Mouse (Mus musculus): Measurements from ENCODE around the gene Cd209a.
"Not testable (repeated sequence)": the region's sequence is repeated elsewhere in the genome, so short reads cannot be mapped to it uniquely, and the experiment has no call there.

Cd209a gene

DNA sequence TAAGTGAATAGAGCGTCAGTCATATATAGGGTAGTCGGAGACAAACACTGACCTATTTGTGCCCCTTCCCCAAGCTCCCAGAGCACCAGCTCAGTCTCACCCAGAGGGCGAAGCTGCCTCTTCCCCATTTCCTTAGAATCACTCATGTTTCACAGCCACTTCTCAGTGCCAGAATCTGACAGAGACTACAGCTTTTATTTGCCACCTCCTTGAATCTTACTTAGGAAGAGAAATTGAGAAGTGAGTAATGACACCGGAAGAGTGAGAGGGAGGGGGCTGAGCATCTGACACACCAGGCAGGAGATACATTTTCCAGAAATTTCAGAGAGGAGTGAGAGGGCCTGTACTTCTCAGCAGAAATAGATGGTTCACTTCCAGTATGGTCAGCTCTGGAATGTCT, at the start of gene Cd209a:
Gene Cd209a, minus strand, starts transcription at position 224 of the 400 bp plus-strand sequence.
- peak; percentile 85 for DNase-seq

DNA sequence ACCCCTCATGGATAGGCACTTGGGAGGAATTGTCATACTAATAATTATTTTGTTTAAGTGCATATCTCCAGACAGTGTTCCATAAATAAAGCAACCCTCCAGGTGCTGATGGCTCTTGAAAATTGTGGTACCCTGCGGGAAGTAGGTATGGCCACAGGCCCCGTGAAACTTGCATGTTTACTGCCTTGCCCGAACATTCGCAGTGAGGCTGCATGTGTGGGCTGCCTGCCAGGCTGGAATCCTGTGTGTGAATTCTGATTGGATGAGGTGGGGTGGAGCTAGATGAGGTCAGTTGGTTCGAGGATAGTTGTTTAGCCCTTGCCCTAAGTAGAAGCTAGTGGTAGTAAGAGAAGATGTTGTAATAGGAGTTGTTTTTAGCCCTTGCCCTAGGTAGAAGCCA, 19.9 kb upstream of the Cd209a start:
- not testable (repeated sequence) for DNase-seq

DNA sequence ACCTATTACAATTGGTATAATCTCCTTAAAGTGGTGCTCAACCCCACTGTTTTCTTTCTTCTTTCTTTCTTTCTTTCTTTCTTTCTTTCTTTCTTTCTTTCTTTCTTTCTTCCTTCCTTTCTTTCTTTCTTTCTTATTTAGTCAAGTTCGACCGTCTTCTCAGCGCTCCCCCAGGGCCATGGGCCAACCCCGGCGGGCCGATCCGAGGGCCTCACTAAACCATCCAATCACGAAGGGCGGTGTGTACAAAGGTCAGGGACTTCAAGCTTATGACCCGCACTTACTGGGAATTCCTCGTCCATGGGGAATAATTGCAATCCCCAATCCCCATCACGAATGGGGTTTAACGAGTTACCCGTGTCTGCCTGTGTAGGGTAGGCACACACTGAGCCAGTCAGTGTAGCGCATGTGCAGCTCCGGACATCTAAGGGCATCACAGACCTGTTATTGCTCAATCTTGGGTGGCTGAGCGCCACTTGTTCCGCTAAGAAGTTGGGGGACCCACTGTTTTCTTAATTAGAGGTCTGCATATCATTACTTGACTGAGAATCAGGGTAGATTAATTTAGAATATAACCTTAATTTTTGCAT, 5.6 kb upstream of the Cd209a start:
- DNase-seq: no peak

DNA sequence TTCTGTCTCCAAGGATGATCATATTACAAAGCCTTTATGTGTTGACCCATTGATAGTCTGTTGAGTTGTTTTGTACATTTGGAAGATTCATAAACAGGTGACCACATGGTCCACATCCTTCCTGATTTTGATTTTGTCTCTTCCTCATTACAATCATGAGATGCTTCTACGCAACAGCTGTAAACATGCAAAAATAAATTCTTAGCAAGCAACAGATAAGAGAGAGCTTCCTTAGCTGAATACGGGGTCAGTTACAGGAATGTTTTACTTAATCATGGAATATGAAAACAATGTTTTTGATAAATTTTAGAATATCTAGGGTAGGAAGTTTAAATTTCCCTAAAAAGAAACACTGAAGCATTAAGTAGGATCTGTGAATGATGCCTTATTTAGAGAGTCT, 11.8 kb downstream of the Cd209a start:
- no peak for DNase-seq

DNA sequence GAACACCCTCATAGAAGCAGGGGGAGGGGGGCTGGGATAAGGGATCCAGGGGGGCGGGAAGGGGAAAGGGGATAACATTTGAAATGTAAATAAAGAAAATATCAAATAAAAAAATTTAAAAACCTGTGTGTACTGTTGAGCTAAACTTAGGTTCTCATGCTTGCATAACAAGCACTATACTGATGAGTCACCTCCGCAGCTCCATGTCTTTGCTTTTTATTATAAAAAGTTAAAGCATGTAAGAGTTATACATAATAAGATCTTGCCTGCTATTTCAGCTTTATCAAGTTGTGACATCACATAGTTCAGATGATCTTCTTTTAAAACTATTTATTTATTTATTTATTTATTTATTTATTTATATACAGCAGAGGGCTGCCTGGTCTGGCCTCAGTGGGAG, 13.2 kb downstream of the Cd209a start:
- DNase-seq: no peak

DNA sequence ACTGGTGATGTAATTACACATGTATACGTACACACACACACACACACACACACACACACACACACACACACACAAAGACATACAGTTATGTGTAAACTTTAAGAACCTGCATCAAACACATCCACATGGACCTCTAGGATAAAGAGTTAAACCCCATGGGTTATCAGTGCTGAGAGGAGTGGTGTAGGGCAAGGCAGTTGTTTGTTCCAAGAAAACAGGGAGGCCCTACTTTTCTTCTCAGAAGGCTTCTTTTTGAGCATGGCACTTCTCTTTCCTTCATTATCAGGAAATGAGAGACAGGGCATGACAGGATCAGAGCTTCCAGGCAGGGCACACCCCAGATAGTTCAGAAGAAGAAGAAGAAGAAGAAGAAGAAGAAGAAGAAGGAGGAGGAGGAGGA, 14.7 kb downstream of the Cd209a start:
- peak; percentile 55 for DNase-seq

DNA sequence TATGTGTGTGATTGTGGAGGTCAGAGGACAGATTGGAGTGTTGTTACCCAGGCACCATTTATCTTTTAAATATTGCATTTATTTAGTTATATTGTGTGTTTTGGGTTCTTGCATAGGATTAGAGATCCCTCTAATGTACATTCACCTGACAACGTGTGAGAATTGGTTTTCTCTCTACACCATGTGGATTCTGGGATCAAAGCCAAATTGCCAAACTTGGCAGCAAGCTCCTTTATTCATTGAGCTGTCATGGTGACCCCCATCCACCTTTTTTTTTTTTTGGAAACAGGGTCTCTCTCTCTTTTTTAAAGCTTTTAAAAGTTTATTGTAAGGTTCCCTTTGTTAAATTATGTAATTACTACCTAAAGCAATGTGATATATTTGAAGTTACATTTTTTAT, 27.7 kb downstream of the Cd209a start:
- DNase-seq: peak; percentile 29

DNA sequence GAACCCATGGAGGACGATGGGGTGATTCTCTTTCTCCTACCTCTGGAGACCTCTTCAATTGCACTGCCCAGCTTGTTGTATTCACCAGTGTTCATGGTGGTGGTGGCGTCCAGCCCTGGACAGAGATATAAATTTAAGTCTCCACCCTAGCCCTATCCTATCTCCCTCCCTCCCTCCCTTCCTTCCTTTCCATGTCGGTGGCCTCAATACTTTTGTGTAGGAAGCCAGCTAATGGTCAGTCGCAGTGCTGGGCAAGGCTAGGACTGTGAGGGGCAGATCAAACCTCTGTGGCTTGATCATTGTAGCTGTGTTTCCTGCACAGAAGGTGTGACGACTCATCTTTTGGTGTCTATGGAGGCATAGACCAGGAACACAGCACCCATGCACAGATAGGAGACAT, 28.2 kb downstream of the Cd209a start, which contains the start of gene Clec4g:
Gene Clec4g, minus strand, starts transcription at position 101 of the 400 bp plus-strand sequence.
- DNase-seq: peak; percentile 17

DNA sequence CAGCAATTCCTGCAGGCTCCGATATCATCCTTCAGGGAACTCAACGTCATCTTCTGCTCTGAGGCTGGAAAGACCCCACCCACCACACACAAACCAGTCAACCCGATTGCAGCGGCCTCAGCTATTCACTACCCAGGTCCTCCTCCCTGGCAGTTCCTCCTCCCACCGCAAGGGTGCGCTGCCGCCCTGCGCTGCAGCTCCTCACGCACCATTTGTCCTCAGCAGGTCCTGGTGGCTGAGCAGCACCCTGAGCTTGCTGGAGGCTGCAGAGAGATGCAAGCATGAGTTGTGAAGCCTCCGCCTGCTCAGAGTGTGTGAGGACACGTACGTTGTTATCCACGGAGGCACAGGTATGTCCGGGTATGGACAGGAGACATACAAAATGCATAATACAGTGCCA, 30.2 kb downstream of the Cd209a start:
- peak; percentile 97 for DNase-seq

DNA sequence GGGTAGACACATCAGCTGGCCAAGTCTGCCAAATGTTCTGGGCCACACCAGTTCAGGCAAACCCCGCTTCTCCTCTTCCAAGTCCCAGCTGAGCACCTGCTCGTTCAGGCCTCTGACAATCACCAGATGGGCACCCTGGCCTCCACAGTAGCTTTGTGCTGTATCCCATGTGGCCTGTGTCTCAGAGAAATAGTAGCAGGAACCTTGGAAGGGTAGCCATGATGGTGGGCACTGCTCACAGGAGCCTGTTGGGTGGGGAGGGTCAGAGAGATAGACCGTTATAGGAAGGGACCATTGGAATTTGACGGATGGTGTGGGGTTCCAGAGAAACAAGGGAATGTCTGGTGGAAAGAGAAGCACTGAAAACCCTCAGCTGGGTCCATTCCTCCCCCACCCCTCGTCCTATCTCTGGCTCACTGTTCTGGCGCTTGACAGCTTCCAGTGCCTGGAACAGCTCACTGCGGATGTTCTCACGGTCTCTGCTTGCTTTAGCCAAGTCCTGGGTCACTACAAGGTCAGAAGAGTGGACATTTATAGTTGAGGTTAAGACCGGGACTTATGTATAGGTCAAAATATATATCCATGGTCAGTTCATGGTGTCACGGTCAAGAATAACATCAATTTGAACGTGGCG, 31.3 kb downstream of the Cd209a start:
- DNase-seq: peak; percentile 96

DNA sequence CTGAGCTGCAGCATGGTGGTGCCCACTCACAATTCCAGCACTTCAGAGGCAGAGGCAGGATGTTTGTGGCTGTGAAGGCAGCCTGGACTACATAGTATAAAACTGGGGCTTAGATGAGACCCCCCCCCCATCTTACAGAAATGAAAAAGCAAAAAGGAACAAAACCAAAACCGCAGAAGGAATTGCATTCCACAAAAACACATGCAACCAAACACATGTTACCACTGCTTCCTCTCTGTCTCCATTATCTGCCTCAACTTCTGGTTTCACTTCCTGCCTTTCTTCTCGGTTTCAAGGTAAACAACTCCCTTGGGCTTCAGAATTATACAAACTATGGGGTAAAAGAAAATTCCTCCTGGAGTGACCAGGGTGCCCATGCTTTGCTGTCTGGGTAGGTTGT, 37.1 kb downstream of the Cd209a start:
- DNase-seq: peak; percentile 89

DNA sequence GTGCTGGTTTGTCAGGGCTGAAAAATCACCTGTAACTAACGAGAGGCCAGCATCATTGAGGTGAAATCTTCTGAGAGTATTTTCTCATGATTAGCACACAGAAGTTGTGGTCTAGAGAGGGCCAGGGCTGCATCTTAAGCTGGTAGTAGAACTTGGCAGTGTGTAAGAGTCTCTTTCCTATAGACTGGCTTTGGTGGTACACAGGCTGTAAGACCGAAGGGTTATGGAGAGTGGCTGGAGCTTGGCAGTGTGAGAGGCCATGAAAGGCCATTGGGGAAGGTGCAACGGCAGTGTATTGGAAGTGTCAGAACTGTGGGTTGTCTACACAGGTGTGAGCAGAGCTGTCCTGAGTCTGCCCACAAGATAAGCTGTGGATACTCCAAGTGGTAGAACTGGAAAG, 38.5 kb downstream of the Cd209a start:
- DNase-seq: peak; percentile 61

DNA sequence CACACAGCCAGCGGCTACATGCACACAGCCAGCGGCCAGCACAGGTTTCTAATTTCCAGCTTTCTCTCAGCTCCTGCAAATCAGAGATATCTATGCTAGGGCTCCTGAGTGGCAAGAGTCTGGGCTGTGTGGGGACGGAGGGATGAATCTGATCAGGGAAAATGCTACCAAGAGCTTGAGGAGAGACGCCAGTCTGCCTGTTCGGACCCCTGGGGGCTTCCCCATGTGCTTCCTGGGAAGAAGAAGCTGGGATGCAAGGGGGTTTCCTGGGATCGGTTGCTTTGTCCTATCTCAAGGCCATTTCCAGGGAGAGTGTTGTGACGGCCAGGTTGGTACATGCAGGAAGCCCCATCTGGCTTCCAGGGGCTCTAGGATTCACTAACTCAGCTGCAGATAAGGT, 41.2 kb downstream of the Cd209a start:
- DNase-seq: peak; percentile 78

DNA sequence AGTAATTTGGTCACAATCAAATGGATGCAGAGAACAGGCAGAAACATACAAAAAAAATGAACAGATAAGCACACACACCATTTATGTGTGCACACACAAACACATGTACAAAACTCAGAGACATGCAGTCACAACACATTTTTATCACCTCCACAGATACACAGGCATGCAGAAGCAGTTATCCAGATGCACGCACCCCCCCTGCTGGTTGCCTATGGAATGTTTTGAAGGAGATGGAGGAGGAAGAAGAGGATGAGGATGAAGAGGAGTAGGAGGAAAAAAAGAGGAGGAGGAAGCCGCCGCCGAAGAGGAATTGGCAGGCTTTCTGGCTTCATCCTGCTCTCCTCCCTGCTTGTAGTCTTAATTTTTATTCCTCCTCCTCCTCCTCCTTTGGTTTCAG, 43.1 kb downstream of the Cd209a start:
- peak; percentile 76 for DNase-seq

DNA sequence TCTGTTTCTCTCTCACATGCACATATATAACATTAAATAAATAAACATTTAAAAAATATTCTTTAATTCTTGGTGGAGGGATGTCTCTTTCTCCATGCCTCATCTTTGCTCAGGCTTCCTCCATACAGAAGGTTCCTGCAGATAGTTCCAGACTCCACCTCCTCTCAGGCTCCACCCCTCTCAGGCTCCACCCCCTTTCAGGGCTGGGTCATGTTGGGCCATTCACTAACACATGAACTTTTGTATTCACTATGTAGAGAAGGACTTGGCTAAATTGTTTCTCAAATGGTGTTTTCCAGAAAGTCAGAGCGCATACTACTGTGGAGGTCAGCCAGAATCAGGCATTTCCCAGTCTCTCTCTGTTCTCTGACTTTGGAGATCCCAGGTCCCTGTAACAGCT, 47.3 kb downstream of the Cd209a start:
- peak; percentile 66 for DNase-seq

DNA sequence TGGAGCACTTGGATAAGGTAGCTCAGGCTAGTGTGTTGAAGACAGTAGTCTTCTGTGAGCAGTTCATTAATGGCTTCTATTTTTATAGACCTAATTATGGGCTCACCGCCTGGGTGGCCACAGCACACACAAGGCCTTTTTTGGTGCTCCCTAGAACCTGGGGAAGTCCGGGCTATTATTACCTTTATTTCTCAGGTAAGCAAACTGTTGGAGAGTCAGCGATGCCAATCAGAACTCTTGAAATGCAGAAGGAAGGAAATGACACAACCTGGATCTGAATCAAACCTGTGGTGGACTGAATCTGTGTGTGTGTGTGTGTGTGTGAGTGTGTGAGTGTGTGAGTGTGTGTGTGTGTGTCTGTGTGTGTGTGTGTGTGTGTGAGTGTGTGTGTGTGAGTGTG, 54.7 kb downstream of the Cd209a start, which contains the start of gene Fcer2a:
Gene Fcer2a, minus strand, starts transcription at position 55 of the 400 bp plus-strand sequence.
- DNase-seq: peak; percentile 80

Measured in heart, adult 11 months (tissue).